ENCODE assay signal across 18 mouse cellular contexts in the genomic region with DNA sequence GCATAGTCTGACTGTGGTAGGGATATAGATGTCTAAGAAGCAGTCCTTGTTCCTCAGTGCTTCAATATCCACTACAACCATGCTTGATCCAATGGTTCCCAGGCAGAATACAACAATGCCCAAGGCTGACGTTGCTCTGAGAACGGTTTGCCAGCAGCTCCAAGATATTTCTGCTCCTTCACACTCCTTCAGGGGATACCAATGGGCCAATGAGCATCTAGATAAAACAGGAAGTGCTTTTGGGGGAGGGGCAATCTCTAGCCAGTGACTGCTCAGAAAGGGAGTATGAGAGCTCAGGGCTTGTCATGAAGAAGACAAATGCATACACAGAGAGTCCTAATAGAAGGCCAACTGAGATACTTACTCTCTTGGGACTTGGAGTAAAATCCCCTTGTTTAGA. TPM values are rescaled to one million over a fixed set of nuclear protein-coding genes. Genes with fewer than 3 reads are reported as not detected.
DNase-seq lines count a peak whose midpoint lies in the region; ATAC-seq and TF ChIP-seq lines count a peak whose summit lies in the region.
"Had no signal": no experiment of that assay in that cellular context is flagged by ENCODE, and none has a peak within 500 bp of the region (broad histone marks: within the 10 kb centered on the region; RNA-seq: fewer than 3 reads in every experiment).

No protein-coding gene starts in this region.

- no peaks in the 10 kb centered on the region for H3K9me3 ChIP-seq in heart, postnatal 0 days (replicated peaks; ENCODE audit: control insufficient read depth, low read length)
- no peaks in the 10 kb centered on the region for H3K9me3 ChIP-seq in heart, embryonic 11.5 days (replicated peaks; ENCODE audit: control insufficient read depth, low read length)
- H3K9me3 ChIP-seq in G1E (replicated peaks), result no peaks in the 10 kb centered on the region
- H3K9me3 ChIP-seq: hindbrain, embryonic 15.5 days had no signal

- TF ChIP-seq EP300 in heart, postnatal 0 days (IDR thresholded peaks at IDR 0.05; ENCODE audit: low read depth), result no peak

- WGBS in heart, postnatal 0 days, result 31% methylated on average over 2 of the region's 2 CpGs
- 38% methylated on average over 2 of the region's 2 CpGs for WGBS in heart, embryonic 11.5 days (ENCODE audit: insufficient replicate concordance)

- no peaks in the 10 kb centered on the region for H3K36me3 ChIP-seq in heart, postnatal 0 days (replicated peaks; ENCODE audit: control insufficient read depth, insufficient read depth, low read length)
- no peaks in the 10 kb centered on the region for H3K36me3 ChIP-seq in heart, embryonic 11.5 days (ENCODE audit: control insufficient read depth, insufficient read depth, low read length)
- H3K36me3 ChIP-seq in G1E (replicated peaks), result no peaks in the 10 kb centered on the region
- H3K36me3 ChIP-seq: hindbrain, embryonic 15.5 days had no signal

- no peaks in the 10 kb centered on the region for H3K27me3 ChIP-seq in heart, postnatal 0 days (ENCODE audit: control insufficient read depth, insufficient read depth, low read length)
- H3K27me3 ChIP-seq in heart, embryonic 11.5 days (ENCODE audit: control insufficient read depth, insufficient read depth, low read length), result no peaks in the 10 kb centered on the region
- peaks cover 68% of the 10 kb centered on the region for H3K27me3 ChIP-seq in G1E (ENCODE audit: insufficient read depth, low read length)
- H3K27me3 ChIP-seq: hindbrain, embryonic 15.5 days had no signal

- no peak overlapping the region for H3K4me3 ChIP-seq in heart, postnatal 0 days (ENCODE audit: low read depth, low read length)
- no peak overlapping the region for H3K4me3 ChIP-seq in heart, embryonic 11.5 days (ENCODE audit: low read depth, low read length)
- H3K4me3 ChIP-seq in G1E (ENCODE audit: low read depth, low read length), result no peak overlapping the region
- H3K4me3 ChIP-seq: hindbrain, embryonic 15.5 days had no signal

- H3K4me2 ChIP-seq in heart, postnatal 0 days (ENCODE audit: low read depth, low read length), result no peak overlapping the region
- no peak overlapping the region for H3K4me2 ChIP-seq in heart, embryonic 11.5 days
- H3K4me2 ChIP-seq: hindbrain, embryonic 15.5 days had no signal

- ATAC-seq in heart, postnatal 0 days (ENCODE audit: insufficient read depth, low read depth), result peak; percentile 11; the same call in 1 of the 2 replicates
- ATAC-seq in heart, embryonic 11.5 days (replicated peaks; ENCODE audit: insufficient number of reproducible peaks, low FRiP score, low TSS enrichment), result no peak
- ATAC-seq in G1E (ENCODE audit: extremely low read depth, insufficient number of reproducible peaks, low FRiP score, poor library complexity, severe bottlenecking), result peak; percentile 81
- peak; percentile 95 for ATAC-seq in megakaryocyte progenitor cell, adult 5-6 weeks (replicated peaks; ENCODE audit: poor library complexity)

- H3K27ac ChIP-seq in heart, postnatal 0 days (ENCODE audit: low read depth), result no peak overlapping the region
- no peak overlapping the region for H3K27ac ChIP-seq in heart, embryonic 11.5 days (ENCODE audit: low read depth, low read length)
- H3K27ac ChIP-seq: hindbrain, embryonic 15.5 days had no signal

- no peak for TF ChIP-seq CTCF in heart, postnatal 0 days (IDR thresholded peaks at IDR 0.05; ENCODE audit: low read depth)
- no peak for TF ChIP-seq CTCF in G1E (IDR thresholded peaks at IDR 0.05; ENCODE audit: low read depth, low read length)

- no peak overlapping the region for H3K9ac ChIP-seq in heart, postnatal 0 days (replicated peaks; ENCODE audit: low read depth, low read length)
- H3K9ac ChIP-seq in heart, embryonic 11.5 days (ENCODE audit: low read depth, low read length), result no peak overlapping the region
- H3K9ac ChIP-seq: hindbrain, embryonic 15.5 days had no signal

- H3K4me1 ChIP-seq in heart, postnatal 0 days (ENCODE audit: control insufficient read depth, insufficient read depth), result no peaks in the 10 kb centered on the region
- H3K4me1 ChIP-seq in heart, embryonic 11.5 days (ENCODE audit: control insufficient read depth, insufficient read depth, low read length), result no peaks in the 10 kb centered on the region
- peaks cover 20% of the 10 kb centered on the region for H3K4me1 ChIP-seq in G1E (ENCODE audit: insufficient read depth, low read depth, low read length)
- H3K4me1 ChIP-seq: hindbrain, embryonic 15.5 days had no signal

- DNase-seq in heart, postnatal 0 days (ENCODE audit: low spot score), result no peak
- DNase-seq in A20 (ENCODE audit: low read depth, low spot score) (peak; percentile 49), G1E (ENCODE audit: low spot score) (peak; percentile 83)
- DNase-seq in gastrocnemius, postnatal 10 days, result no peak
- DNase-seq in retina, embryonic 14.5 days (ENCODE audit: low spot score), result no peak
- DNase-seq: embryo, embryonic 11 days; heart, adult 18-20 months; kidney, adult 11 months; kidney, postnatal 10 days; liver; lung, adult 18-20 months had no signal

RNA-seq across cellular contexts. Expression of gene Nin, which starts 6.0 kb away (rescaled TPM):
- 9.8 and 15.3 TPM in 2 replicates for total RNA-seq in heart, postnatal 0 days (2014; rRNA removed; ENCODE audit: low replicate concordance)
- 4.3 and 5.1 TPM in 2 replicates for polyA plus RNA-seq in heart, postnatal 0 days (2015; fragmentation: Nextera tagmentation; extraction: Ambion mirVana)
- 7.8 and 9.1 TPM in 2 replicates for polyA plus RNA-seq in heart, embryonic 11.5 days (2014; fragmentation: Nextera tagmentation; extraction: Ambion mirVana)
- total RNA-seq in G1E (2014; fragmentation: Nextera tagmentation) (43.1 and 54.0 TPM in 2 replicates), G1E (2017) (58.3 and 60.6 TPM in 2 replicates)
- polyA plus RNA-seq in G1E (2012), result 22.2 and 24.8 TPM in 2 replicates
- 117 and 120 TPM in 2 replicates for total RNA-seq in megakaryocyte progenitor cell, adult 5-6 weeks (2015)
- 190 and 207 TPM in 2 replicates for total RNA-seq in megakaryocyte progenitor cell, adult 5-6 weeks (2017)
- 10 to 100 TPM; 30.3 to 33.4 TPM for total RNA-seq in gastrocnemius, postnatal 10 days (2021)

RNA-seq across cellular contexts. Expression of gene Abhd12b, which starts 34.4 kb away (rescaled TPM):
- total RNA-seq in heart, postnatal 0 days (2014; rRNA removed; ENCODE audit: low replicate concordance), result not detected in 2 replicates
- polyA plus RNA-seq in heart, postnatal 0 days (2015; fragmentation: Nextera tagmentation; extraction: Ambion mirVana), result not detected in 2 replicates
- polyA plus RNA-seq in heart, embryonic 11.5 days (2014; fragmentation: Nextera tagmentation; extraction: Ambion mirVana), result not detected in 2 replicates
- total RNA-seq in G1E (2014; fragmentation: Nextera tagmentation) (not detected in 2 replicates), G1E (2017) (0.11 and 0.17 TPM in 2 replicates)
- not detected in 2 replicates for polyA plus RNA-seq in G1E (2012)
- total RNA-seq in megakaryocyte progenitor cell, adult 5-6 weeks (2015), result not detected in 2 replicates
- not detected in 2 replicates for total RNA-seq in megakaryocyte progenitor cell, adult 5-6 weeks (2017)
- total RNA-seq in gastrocnemius, postnatal 10 days (2021), result not detected
- total RNA-seq: adrenal gland, adult 18-20 months; heart, adult 18-20 months; left cerebral cortex, postnatal 25 days had no signal
- polyA plus RNA-seq: heart, embryonic 16.5 days; hindbrain, embryonic 15.5 days; spleen, adult 2 months had no signal

Comparison
In these comparisons a context has a peak if more than half of its experiments do, and no peak if none do; other contexts are left out.
1. DNase-seq: peak in A20 (single experiment) and G1E (single experiment); none in heart, postnatal 0 days (single experiment), gastrocnemius, postnatal 10 days (single experiment) and retina, embryonic 14.5 days (single experiment).